Mouse (Mus musculus) embryonic fibroblast, embryonic 13.5 days (primary cell): ENCODE data around the gene Card11.

Experiments
- CTCF ChIP-seq: IDR thresholded peaks from 2 replicates; pipeline ENCODE4 v1.5.1; 2011; ENCODE audit warnings: mild to moderate bottlenecking, control low read depth, low read length, moderate library complexity, borderline replicate concordance; ENCODE audit not compliant: insufficient read depth
- POLR2A ChIP-seq: IDR thresholded peaks from 2 replicates; pipeline ENCODE4 v1.6.1; 2011; ENCODE audit warnings: low read depth, mild to moderate bottlenecking, control low read depth, low read length, moderate library complexity

- TF ChIP-seq CTCF, result no peak
- TF ChIP-seq POLR2A, result no peak
Measured at GRCm38 (mm10) chr5:140997767-140998166, 2.6 kb downstream of the Card11 start.
